Mouse (Mus musculus): ENCODE data around the gene Dupd1.

Gene Dupd1

DNA sequence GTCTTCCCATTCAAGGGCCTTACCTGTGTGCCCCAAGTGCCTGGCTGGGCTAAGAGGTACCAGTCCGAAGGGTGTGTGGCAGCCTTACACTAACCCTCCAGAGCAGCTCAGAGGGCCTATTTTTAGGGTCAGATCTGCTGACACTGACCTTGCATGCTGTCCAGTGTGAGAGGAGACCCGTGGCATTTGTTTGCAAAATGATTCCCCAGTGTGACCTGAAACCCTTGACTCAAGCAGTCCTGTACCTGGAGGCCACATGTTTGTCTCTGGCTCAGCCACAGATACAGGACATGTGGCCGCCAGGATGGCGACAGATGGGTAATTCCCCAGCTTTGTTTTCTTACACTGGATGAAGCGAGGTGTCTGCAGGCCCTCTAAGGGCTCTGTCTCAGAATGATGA is at the start of gene Dupd1:
Dupd1 (minus strand) TSS at position 91 of the 400 bp plus-strand sequence.
- DNase-seq (ENCODE audit: low read depth in 2 of 2, low spot score in 2 of 2): no peak

DNA sequence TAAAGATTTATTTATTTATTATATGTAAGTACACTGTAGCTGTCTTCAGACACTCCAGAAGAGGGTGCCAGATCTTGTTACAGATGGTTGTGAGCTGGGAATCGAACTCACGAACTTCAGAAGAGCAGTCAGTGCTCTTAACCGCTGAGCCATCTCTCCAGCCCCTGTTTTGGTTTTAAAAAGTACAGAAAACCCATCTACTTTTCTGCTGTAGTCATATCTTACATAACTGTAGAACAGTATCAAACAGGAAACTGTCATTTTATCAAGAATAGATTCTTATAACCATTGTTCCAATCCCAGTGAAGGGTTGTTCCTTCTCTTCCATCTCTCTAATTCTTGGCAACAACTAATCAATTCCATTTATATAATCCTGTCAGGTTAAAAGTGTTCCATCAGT is 49.4 kb upstream of the Dupd1 start:
- DNase-seq (ENCODE audit: low read depth in 2 of 2, low spot score in 2 of 2): no peak

DNA sequence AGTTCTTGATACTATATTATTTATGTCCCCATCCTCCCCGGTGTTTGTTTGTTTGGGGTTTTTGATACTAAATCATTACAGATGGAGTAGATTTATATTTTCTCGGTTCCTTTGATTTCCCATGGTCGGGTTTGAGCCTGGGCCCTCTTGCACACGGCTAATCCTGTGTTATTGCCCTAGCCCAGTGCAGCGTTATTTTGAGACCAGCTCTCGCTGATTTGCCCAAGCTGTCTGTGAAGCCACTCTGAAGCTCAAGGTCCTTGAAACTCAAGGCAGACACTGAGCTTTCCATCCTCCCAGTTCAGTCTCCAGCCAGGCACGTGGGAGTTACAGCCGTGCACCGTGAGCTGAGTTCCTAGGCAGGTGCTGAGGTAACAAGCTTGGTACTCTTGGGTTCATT is 47.2 kb upstream of the Dupd1 start:
- no peak for DNase-seq (ENCODE audit: low read depth in 2 of 2, low spot score in 2 of 2)

DNA sequence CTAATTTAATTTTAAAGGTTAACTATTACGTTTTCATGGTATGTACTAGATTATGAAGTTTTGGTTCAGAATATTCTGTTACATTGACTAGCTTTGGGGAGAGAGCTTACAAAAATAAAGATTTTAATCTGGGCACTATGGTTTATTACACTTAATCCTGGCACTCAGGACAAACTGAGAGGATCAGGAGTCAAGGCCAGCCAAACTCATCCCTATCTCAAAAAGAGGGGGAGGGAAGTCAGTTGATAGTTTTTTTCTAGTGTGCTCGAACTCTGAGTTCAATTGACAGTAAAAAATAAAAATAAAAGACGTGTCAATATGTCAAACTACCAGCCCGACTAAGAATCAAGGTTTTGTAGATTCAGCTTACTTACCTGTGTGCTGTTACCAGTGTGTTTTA is 39.0 kb upstream of the Dupd1 start:
- DNase-seq (ENCODE audit: low read depth in 2 of 2, low spot score in 2 of 2): no peak

DNA sequence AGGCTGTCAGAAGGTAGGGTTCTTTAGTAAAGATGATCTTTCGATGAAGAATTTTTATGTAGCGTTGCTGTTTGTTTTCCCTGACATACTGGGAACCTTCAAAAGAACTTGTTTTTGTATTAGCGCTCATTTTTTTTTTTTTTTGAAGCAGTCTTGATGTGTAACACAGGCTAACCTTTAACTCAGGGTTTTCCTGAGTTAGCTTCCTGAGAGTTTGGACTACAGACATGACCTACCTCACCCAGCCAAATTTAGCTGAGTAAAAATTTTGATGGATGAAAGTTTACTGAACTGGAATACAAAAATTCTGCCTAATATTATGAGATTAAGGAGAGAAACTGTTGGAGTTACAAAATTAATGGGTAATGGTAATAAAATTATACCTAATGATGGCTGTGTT is 38.0 kb upstream of the Dupd1 start:
- no peak for DNase-seq (ENCODE audit: low read depth in 2 of 2, low spot score in 2 of 2)

DNA sequence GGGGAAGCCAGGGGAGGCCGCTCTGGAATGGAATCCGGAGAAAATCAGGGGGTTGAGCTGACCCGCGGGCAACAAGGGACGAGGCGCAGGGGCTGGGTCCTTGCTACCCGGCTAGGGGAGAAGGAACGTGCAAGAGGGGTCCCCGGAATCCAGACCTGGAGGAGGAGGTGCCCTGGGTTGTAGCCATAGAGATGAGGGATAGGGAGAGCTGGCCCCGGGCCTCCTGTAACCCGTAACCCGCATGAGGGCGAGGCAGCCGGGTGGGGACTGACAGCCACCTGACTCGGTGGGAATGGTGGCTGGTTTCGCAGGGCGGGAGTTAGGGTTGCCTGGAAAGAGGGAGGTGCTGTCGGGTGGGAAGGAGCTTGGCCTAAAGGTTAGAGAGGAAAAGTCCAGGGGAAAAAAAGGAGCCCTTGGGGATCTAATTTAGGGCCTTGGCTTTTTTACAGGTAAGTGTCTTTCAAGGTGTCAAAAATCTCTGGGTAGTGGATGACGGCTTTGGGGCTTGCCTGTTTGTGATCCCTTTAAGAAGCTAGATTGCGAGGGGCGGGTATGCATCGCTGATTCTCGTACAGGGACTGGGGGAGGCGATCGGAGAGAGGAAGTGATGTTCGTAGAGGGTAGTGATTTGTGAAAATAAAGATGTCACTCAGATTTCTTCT is 36.6 kb upstream of the Dupd1 start, which contains the start of gene Dusp13:
Dusp13 (minus strand) TSS at position 301 of the 662 bp plus-strand sequence.
- peak; percentile 72 to 74 for DNase-seq (ENCODE audit: low read depth in 2 of 2, low spot score in 2 of 2)

DNA sequence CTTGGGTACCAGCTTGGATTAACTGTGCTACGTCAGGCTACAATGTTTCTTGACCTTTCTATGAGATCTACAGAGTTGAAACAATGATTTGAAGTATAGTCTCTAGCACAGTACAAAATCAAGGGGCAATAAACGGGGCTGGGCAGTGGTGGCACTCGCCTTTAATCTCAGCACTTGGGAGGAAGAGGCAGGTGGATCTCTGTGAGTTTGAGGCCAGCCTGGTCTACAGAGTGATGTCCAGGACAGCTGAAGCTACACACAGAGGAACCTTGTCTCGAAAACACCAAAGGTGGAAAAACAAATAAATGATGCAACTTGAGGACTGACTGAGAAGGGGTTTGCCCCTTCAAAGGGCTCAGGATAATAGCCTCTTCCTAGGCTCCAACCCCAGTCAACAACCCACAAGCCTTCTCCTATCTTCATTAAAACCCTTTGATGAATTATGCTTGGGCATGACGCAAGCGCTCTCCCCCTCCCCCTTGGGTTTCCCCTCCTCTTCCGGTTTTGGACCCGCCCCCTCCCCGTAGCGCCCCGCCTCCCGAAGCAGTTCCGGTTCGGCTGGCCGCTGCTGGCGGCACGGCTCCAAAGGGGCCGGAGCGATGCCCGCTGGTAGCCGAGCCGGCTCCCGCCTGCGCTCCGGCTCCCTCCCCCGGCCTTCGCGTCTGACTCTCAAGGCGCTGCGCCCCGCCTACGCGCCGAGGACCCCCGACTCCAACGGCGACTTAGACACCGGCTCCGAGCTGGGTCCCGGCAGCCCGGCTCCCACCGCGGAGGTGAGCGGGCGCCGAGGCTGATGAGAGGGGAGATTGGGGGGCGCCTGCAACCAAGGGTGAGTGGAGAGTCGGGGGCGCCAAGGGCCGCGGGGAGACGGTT is 35.9 kb upstream of the Dupd1 start, which contains the start of gene Samd8:
Samd8 (plus strand) TSS at position 524 of the 873 bp plus-strand sequence.
- DNase-seq (ENCODE audit: low read depth in 2 of 2, low spot score in 2 of 2): peak; percentile 75 to 82

DNA sequence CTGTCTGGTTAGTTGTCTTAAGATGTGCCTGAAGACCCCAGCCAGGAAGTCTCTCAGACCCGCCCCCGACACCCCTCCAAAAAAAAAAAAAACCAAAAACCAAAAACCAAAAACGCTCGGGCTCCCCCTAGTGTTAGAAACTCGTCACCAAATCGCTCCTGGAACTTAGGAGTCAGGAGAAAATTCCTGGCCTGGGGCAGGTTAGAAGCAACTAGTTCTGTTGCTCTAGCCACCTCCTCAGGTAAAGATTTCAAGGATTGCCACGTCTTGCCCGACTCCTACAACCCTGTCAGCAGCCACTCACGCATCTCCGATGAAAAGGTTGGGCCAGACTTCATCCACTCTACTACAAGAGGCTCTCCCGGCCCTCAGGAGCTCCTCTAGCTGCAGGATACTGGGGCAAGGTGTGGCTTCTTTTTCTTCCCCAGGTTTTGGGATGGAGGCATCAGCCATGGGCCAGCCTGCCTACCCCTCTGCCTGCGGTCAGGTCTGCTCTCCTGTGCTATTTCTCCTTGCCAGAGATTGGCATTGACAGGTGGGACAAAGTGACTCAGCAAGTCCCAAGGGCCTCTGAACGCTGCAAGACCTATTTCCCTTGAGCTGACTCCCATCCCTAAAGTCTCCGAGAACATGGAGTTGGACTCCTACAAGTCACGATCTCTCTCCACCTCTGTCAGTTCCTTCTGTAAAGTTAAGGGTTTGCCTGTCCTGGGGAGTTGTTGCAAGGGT is 33.9 kb upstream of the Dupd1 start:
- peak in 1 of 2 experiments; percentile 38 for DNase-seq (ENCODE audit: low read depth in 2 of 2, low spot score in 2 of 2)

DNA sequence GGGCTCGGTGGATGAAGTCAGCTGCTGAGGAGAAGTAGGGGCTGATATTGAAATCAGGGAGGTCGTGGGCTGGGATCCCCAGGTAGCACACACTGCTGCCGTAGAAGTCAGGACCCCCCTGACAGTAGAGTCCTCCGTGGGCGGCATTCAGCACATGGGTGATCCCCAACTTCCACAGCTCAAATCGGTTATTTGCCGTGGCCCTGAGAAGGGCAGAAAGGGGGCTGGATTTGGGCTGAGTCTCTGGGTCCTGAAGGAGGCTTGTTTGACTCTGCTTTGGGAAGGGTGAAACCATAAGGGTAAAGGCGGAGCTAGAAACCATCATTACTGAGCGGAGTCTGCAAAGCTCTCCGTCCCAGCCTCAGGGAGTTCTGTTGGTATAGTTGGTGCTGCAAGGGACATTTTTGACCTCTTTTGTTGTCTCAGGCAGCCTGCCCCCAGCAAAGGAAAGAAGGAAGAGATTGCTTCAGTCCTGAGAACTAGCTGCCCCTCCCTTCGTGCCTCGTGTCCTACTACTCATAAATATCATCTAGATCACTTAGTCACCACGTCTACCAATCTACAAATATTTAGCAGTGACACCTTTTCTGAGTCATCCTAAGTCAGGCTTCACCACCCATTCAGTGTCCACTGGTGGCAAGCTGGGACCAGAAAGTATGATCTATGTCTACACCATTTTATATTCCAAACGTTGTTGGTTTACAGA is 33.2 kb upstream of the Dupd1 start:
- no peak for DNase-seq (ENCODE audit: low read depth in 2 of 2, low spot score in 2 of 2)

DNA sequence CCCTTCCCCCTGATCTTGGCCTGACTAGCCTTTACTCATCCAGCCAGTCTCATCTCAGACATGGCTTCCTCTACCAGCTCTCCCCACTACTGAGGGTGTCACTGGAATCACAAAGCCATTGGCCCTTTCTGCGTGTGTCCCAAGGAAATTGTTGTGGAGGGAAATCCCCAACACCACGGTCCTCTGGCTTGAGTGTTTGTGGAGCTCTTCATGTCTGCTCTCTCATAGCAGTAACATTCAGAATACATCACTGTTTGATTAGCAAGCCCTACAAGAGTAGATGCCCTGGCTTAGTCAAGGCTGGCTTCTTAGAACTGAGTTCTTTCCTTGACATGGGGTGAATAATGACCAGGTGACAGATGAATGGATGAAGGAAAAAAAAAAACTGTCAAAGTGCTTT is 32.5 kb upstream of the Dupd1 start:
- no peak for DNase-seq (ENCODE audit: low read depth in 2 of 2, low spot score in 2 of 2)

DNA sequence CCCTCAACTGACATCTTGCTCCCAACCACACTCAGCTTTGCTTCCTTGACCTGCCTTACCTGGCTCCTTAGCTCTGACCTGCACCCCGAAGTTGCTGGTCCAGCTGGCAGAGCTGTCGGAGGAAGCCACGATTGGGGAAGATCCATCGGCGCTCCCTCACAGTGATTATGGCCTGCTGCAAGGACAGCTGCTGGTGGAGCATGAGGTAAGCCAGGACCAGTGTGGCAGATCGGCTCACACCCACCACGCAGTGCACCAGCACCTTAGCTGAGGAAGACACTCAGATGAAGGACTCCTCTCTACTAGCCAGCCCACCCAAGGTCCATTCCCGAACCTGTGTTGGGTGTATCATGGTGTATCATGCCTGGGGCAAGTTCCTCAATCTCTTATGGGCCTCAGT is 31.9 kb upstream of the Dupd1 start:
- DNase-seq (ENCODE audit: low read depth in 2 of 2, low spot score in 2 of 2): no peak

DNA sequence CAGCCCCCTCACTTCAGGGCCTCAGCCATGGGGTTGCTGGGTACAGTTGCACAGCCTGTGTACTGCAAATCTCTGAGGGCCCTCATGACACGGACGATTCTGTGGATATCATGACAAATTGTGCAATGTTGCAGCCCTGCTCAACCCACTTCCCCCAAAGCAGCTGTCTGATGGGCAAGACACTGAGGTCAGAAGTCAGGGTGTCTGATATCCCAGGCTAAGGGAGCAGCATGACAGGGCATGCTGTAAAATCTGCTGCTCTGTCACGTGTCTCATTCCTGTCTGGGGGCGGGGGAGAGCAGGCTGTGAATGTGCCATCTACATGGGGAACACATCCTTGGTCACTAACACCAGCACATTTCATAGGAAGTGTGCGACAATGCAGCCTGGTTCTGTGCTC is 30.8 kb upstream of the Dupd1 start:
- DNase-seq (ENCODE audit: low read depth in 2 of 2, low spot score in 2 of 2): no peak

DNA sequence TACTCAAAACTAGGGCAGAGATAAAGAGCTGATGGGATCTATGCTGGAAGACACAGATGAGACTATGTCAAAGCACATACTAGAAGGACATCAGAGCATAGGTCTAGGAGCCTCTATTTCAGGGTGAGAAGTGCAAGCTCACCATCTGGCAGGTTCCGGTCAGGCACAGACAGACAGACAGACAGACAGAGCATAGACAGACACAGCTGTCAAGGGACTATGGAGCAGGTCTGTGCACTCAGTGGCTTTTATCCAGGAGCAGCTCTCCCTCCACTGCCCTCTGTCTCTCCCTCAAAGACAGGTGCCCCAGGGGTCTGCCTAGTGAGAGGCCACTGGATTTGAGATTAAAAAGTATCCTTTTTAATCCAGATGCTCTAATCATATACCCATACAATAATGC is 29.8 kb upstream of the Dupd1 start:
- no peak for DNase-seq (ENCODE audit: low read depth in 2 of 2, low spot score in 2 of 2)

DNA sequence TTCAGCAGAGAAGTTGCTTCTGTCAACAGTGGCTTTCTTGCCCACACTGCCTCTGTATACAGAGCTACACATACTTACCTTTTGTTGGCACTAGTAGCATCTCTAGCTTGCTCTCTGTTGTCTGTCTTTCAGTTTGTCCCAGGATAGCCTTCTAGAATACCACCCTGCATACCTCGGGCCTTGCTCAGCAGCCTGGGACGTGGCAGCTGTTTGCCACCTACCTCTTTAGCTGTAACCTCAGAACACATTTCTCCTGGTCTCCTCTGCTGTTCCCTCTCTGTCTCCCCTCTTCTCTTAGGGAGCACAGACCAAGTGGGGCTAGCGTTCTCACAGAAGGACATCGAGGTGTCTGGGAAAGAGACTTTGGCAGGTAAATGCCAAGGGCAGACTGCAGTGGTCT is 28.1 kb upstream of the Dupd1 start:
- DNase-seq (ENCODE audit: low read depth in 2 of 2, low spot score in 2 of 2): no peak

DNA sequence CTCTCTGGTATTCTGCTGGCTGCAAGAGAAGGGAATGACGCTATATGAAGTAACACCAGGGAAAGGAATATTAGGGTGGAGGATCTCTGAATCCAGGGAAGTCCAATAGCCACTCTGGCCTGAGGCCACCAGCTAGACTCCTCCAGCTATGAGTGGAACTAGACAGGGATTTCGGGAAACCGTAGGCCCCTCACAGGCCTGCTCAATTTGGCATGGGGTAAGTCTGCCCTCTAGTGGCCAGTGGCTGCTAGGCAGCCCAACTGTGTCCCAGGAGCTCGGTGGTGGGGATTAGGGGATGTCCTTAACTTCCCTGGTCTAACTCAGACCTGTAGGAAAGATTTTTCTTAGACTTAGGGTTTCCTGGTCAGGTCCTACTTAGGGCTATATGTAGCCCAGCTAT is 27.4 kb upstream of the Dupd1 start:
- peak; percentile 67 to 70 for DNase-seq (ENCODE audit: low read depth in 2 of 2, low spot score in 2 of 2)

DNA sequence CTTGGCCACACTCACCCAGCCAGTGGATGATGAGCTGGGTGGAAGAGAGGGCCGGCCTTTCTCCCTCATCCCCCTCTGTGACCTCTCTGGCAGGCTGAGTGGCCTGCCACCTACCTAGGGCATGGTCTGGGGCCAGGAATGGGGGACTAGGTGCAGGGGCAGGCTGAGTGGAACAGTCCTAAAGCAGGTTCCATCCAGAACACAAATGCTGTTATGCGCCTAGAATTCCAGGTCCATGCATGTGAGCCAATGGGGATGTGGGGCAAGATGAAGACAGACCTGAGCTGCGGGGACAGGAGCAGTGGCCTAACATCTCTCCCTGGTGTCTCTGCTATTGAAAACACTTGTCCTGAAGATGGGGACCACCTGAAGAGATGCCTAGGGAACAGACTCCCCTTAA is 26.9 kb upstream of the Dupd1 start:
- no peak for DNase-seq (ENCODE audit: low read depth in 2 of 2, low spot score in 2 of 2)

DNA sequence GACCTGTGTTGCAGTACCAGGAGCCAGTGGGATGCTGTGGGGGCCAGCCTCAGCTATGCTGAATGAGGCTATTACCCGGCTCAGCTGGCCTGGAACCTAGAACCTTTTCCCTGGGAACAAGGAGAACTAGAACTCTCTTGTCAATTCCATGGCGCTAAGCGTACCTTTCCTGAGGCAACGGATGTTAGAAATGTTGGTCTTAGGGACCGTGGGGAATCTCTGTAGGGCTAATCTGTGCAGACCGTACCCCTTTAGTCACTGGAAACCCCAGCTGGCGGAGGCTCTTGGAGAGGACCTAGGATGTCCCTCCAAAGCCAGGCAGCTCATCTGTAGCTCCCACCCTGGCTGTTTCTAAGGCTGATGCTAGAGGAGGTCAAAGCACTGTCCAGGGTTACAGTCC is 26.0 kb upstream of the Dupd1 start:
- DNase-seq (ENCODE audit: low read depth in 2 of 2, low spot score in 2 of 2): no peak

DNA sequence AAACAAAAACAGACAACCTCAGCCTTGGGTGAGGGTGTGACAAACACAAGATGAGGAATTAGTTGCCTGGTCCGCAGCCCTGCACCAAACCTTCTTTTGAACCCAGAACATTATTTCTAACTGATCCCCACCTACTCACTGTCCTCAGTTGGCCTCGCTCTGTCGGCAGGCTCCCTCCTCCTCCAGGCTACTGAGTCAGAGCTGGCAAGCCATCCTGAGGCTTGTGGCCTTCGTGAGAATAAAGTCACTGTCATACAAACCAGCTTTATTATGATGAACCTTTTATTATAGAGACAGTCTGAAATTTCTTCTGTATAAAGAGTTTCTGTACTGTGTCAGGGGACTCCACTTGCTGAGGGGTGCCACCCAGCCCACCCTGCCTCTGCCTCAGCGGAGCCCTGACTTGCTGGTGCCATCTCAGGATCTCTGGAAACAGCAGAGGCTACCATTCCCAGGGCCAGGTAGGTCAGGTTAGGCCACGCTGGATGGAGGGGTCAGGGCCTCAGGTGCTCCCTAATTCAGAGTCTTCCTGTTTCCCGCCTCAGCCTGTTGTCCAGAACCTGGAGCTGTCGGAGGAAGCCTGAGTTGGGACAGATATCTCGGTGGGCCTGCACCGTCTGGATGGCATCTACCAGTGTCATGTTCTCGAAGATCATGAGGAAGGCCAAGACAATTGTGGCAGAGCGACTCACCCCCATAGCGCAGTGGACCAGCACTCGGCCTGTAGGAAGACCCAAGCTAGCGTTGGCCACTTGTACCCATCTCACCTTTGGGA is 18.9 kb upstream of the Dupd1 start:
- DNase-seq (ENCODE audit: low read depth in 2 of 2, low spot score in 2 of 2): no peak

DNA sequence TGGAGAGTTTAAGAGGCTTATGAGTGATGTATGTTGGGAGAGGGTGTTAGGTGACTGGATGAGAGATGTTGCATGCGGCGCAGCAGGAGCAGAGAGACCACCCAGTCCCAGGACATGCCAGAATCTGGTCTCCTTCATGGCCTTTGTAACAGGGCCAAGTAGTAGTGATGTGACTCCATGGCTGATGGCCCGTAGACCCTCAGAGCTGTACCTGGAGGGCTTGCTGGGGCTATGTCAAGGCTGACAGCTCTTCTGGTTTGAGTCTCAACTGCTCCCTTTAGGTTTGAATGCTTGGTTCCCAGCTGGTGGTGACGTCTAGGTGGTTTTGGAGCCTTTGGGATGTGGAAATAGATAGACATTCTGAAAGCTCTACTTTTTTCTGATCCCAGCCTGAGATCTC is 15.6 kb upstream of the Dupd1 start:
- no peak for DNase-seq (ENCODE audit: low read depth in 2 of 2, low spot score in 2 of 2)

DNA sequence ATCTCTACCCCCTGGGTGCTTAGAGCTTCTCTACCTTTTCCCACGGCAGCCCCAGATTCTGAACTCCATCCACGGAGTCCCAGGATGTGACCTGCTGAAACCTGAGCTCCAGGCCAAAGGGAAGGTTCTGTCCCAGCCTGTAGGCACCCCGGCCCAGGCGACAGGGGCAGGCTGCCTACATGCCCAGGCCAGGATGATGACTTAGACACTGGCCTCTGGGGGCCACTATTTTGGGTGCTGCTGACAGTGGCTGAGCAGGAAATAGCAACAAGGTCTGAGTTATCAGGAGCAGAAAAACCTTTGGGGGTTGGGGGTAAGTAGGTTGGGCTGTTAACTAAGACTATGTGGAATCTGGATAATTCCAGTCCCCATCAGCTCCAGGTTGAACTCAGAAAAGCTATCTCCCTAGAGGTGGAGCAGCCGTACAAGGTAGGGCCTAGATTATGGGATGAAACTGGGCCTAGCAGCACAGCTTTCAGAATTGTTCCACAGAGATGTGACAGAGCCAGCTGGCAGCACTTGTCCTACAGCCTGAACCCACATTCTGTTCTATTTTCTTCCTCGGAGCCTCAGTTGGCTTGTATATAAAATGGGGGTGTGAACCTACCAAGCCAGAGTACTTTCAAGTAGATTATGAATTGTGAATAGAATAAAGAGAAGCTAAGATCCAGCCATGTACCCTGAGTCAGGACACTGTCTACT is 14.8 kb upstream of the Dupd1 start:
- DNase-seq (ENCODE audit: low read depth in 2 of 2, low spot score in 2 of 2): no peak
